Mouse (Mus musculus) embryonic facial prominence, embryonic 14.5 days (tissue): ENCODE measurements at regions not wholly inside any gene's neighbourhood (a gene's known extent, or its start where the extent isn't known, plus 50 kb on each side); places are given as distances from the start of the nearest gene placed in this dataset.

ENCODE experiments used
- ATAC-seq: fragments of 200-750 bp; cut with Nextera tagmentation; 2 replicates; pipeline ENCODE4 v1.8.0; 2017; ENCODE audit warnings: low read depth, moderate number of reproducible peaks, moderate TSS enrichment
- DNase-seq: peaks from one replicate; pipeline ENCODE4 v3.0.0-alpha.2; 2015; ENCODE audit warnings: low spot score
- H3K27ac ChIP-seq: fragments of 300-500 bp; sonication (generic); replicated peaks from 2 replicates; pipeline ENCODE4 v1.5.1; 2014; ENCODE audit warnings: low read depth, mild to moderate bottlenecking, low read length, moderate library complexity
- H3K27me3 ChIP-seq: fragments of 300-500 bp; sonication (generic); replicated peaks from 2 replicates; pipeline ENCODE4 v1.6.1; 2014; ENCODE audit warnings: low read length; ENCODE audit not compliant: control insufficient read depth, insufficient read depth
- H3K36me3 ChIP-seq: fragments of 300-500 bp; sonication (generic); 2 replicates; pipeline ENCODE4 v1.6.1; 2014; ENCODE audit warnings: low read length, mixed read lengths; ENCODE audit not compliant: control insufficient read depth, insufficient read depth
- H3K4me1 ChIP-seq: fragments of 300-500 bp; sonication (generic); 2 replicates; pipeline ENCODE4 v1.6.1; 2014; ENCODE audit warnings: antibody characterized with exemption, low read length; ENCODE audit not compliant: control insufficient read depth, insufficient read depth
- H3K4me2 ChIP-seq: fragments of 300-500 bp; sonication (generic); 2 replicates; pipeline ENCODE4 v1.6.1; 2014; ENCODE audit warnings: low read depth, mild to moderate bottlenecking, low read length, moderate library complexity, mixed read lengths
- H3K4me3 ChIP-seq: fragments of 300-500 bp; sonication (generic); 2 replicates; pipeline ENCODE4 v1.5.1; 2014; ENCODE audit warnings: low read depth, mild to moderate bottlenecking, low read length
- H3K9ac ChIP-seq: fragments of 300-500 bp; sonication (generic); 2 replicates; pipeline ENCODE4 v1.6.1; 2014; ENCODE audit warnings: low read depth, mild to moderate bottlenecking, low read length, moderate library complexity, mixed read lengths
- H3K9me3 ChIP-seq: fragments of 300-500 bp; sonication (generic); 2 replicates; pipeline ENCODE4 v1.6.1; 2016; ENCODE audit warnings: low read length; ENCODE audit not compliant: control insufficient read depth
- WGBS: fragments of 180-500 bp; shearing (Covaris S2); extraction: QIAGEN DNeasy Blood & Tissue Kit; methylation state at CpG from one replicate; pipeline ENCODE4 v1.1.7; 2014; 5-methylcytosine and 5-hydroxymethylcytosine counted together

- 85% methylated on average over 1 of the region's 1 CpGs for WGBS
- H3K4me2 ChIP-seq: no peak overlapping the region
- no peaks in the 10 kb centered on the region for H3K36me3 ChIP-seq
Measured at GRCm38 (mm10) chr16:88412287-88412686, 94.5 kb downstream of the Cldn17 start.

GRCm38 (mm10) chr16:88408144-88408543 lies 98.6 kb downstream of the Cldn17 start:
- no peaks in the 10 kb centered on the region for H3K27me3 ChIP-seq
- no peaks in the 10 kb centered on the region for H3K9me3 ChIP-seq
- no peaks in the 10 kb centered on the region for H3K36me3 ChIP-seq
- ATAC-seq: no peak
- no peak overlapping the region for H3K4me2 ChIP-seq
- no peak overlapping the region for H3K9ac ChIP-seq
- peak; percentile 37 for DNase-seq
- no peaks in the 10 kb centered on the region for H3K4me1 ChIP-seq
- H3K4me3 ChIP-seq: no peak overlapping the region
- no peak overlapping the region for H3K27ac ChIP-seq

More at GRCm38 (mm10) chr16:88412287-88412686, 94.5 kb downstream of the Cldn17 start:
- no peak overlapping the region for H3K27ac ChIP-seq
- no peak overlapping the region for H3K9ac ChIP-seq
- no peak overlapping the region for H3K4me3 ChIP-seq
- H3K9me3 ChIP-seq: no peaks in the 10 kb centered on the region
- DNase-seq: no peak
- H3K4me1 ChIP-seq: no peaks in the 10 kb centered on the region
- no peak for ATAC-seq
- no peaks in the 10 kb centered on the region for H3K27me3 ChIP-seq

GRCm38 (mm10) chr16:88404331-88404730 lies 102.4 kb downstream of the Cldn17 start:
- Histone ChIP-seq H3K4me2 (no peak overlapping the region), H3K4me1 (no peaks in the 10 kb centered on the region), H3K9me3 (no peaks in the 10 kb centered on the region), H3K9ac (no peak overlapping the region), H3K36me3 (no peaks in the 10 kb centered on the region), H3K4me3 (no peak overlapping the region), H3K27ac (no peak overlapping the region), H3K27me3 (no peaks in the 10 kb centered on the region)
- ATAC-seq: no peak
- no peak for DNase-seq
- 64% methylated on average over 4 of the region's 4 CpGs for WGBS

- H3K9ac ChIP-seq: no peak overlapping the region
- DNase-seq (peak; percentile 23), ATAC-seq (no peak)
- H3K27me3 ChIP-seq: no peaks in the 10 kb centered on the region
- no peak overlapping the region for H3K27ac ChIP-seq
- no peaks in the 10 kb centered on the region for H3K9me3 ChIP-seq
- no peak overlapping the region for H3K4me3 ChIP-seq
- no peaks in the 10 kb centered on the region for H3K36me3 ChIP-seq
- no peaks in the 10 kb centered on the region for H3K4me1 ChIP-seq
- no peak overlapping the region for H3K4me2 ChIP-seq
- WGBS: 49% methylated on average over 3 of the region's 3 CpGs
Measured at GRCm38 (mm10) chr16:88399881-88400280, 106.9 kb downstream of the Cldn17 start.

- Histone ChIP-seq H3K4me1 (no peaks in the 10 kb centered on the region), H3K36me3 (no peaks in the 10 kb centered on the region), H3K27ac (no peak overlapping the region), H3K4me2 (no peak overlapping the region), H3K27me3 (no peaks in the 10 kb centered on the region), H3K4me3 (no peak overlapping the region), H3K9ac (no peak overlapping the region), H3K9me3 (no peaks in the 10 kb centered on the region)
- ATAC-seq (no peak), DNase-seq (no peak)
- WGBS: 45% methylated on average over 1 of the region's 1 CpGs
Measured at GRCm38 (mm10) chr16:88392764-88393163, 102.7 kb upstream of the Grik1 start.

- WGBS: 12% methylated on average over 2 of the region's 2 CpGs
- Histone ChIP-seq H3K4me1 (no peaks in the 10 kb centered on the region), H3K27ac (no peak overlapping the region), H3K27me3 (no peaks in the 10 kb centered on the region), H3K4me3 (no peak overlapping the region), H3K36me3 (no peaks in the 10 kb centered on the region), H3K4me2 (no peak overlapping the region), H3K9ac (no peak overlapping the region), H3K9me3 (no peaks in the 10 kb centered on the region)
- peak; percentile 18 for DNase-seq
- ATAC-seq: no peak
Measured at GRCm38 (mm10) chr16:88381605-88382279, 91.7 kb upstream of the Grik1 start.

GRCm38 (mm10) chr16:88375622-88376021 lies 85.6 kb upstream of the Grik1 start:
- no peak overlapping the region for H3K4me2 ChIP-seq
- H3K9ac ChIP-seq: no peak overlapping the region
- DNase-seq: no peak
- H3K27me3 ChIP-seq: no peaks in the 10 kb centered on the region
- no peaks in the 10 kb centered on the region for H3K36me3 ChIP-seq
- ATAC-seq: no peak
- no peaks in the 10 kb centered on the region for H3K4me1 ChIP-seq
- no peak overlapping the region for H3K4me3 ChIP-seq
- H3K27ac ChIP-seq: no peak overlapping the region
- no peaks in the 10 kb centered on the region for H3K9me3 ChIP-seq
- WGBS: 46% methylated on average over 5 of the region's 5 CpGs

- Histone ChIP-seq H3K4me2 (no peak overlapping the region), H3K4me3 (no peak overlapping the region), H3K27me3 (no peaks in the 10 kb centered on the region), H3K9me3 (no peaks in the 10 kb centered on the region), H3K4me1 (no peaks in the 10 kb centered on the region), H3K9ac (no peak overlapping the region), H3K27ac (no peak overlapping the region), H3K36me3 (no peaks in the 10 kb centered on the region)
- DNase-seq (no peak), ATAC-seq (no peak)
- 35% methylated on average over 2 of the region's 2 CpGs for WGBS
Measured at GRCm38 (mm10) chr16:88374612-88375011, 84.5 kb upstream of the Grik1 start.

GRCm38 (mm10) chr16:88372034-88372433 lies 82.0 kb upstream of the Grik1 start:
- Histone ChIP-seq H3K9me3 (no peaks in the 10 kb centered on the region), H3K36me3 (no peaks in the 10 kb centered on the region), H3K27me3 (no peaks in the 10 kb centered on the region), H3K4me1 (no peaks in the 10 kb centered on the region), H3K4me3 (no peak overlapping the region), H3K9ac (no peak overlapping the region), H3K27ac (no peak overlapping the region), H3K4me2 (no peak overlapping the region)
- WGBS: 33% methylated on average over 7 of the region's 7 CpGs
- peak; percentile 75 for DNase-seq
- ATAC-seq: peak; percentile 70; the same call in 1 of the 2 replicates
